In genomic region chr11:68398891-68399547, GRCm38 (mm10) we compare ENCODE assay signal across 9 mouse cellular contexts. TPM values are rescaled to one million over a fixed set of nuclear protein-coding genes. Genes with fewer than 3 reads are reported as not detected.
DNase-seq lines count a peak whose midpoint lies in the region; ATAC-seq and TF ChIP-seq lines count a peak whose summit lies in the region.
"Had no signal": no experiment of that assay in that cellular context is flagged by ENCODE, and none has a peak within 500 bp of the region (broad histone marks: within the 10 kb centered on the region; RNA-seq: fewer than 3 reads in every experiment).

No protein-coding gene starts in this region.

- TF ChIP-seq EP300 in heart, postnatal 0 days (IDR thresholded peaks at IDR 0.05; ENCODE audit: low read depth), result no peak
- no peak for TF ChIP-seq EP300 in liver, postnatal 0 days (IDR thresholded peaks at IDR 0.05; ENCODE audit: low read depth)

- peak; percentile 4; the same call in 1 of the 2 replicates for ATAC-seq in heart, postnatal 0 days (ENCODE audit: insufficient read depth, low read depth)
- no peak for ATAC-seq in liver, postnatal 0 days

- peaks cover 33% of the 10 kb centered on the region for H3K36me3 ChIP-seq in E14TG2a.4 (ENCODE audit: insufficient read depth, low read length)
- H3K36me3 ChIP-seq in heart, postnatal 0 days (replicated peaks; ENCODE audit: control insufficient read depth, insufficient read depth, low read length), result no peaks in the 10 kb centered on the region
- H3K36me3 ChIP-seq in liver, postnatal 0 days (replicated peaks; ENCODE audit: insufficient read depth, low read length), result no peaks in the 10 kb centered on the region

- H3K4me1 ChIP-seq in E14TG2a.4 (replicated peaks; ENCODE audit: low read depth, low read length), result peaks cover 85% of the 10 kb centered on the region
- H3K4me1 ChIP-seq in heart, postnatal 0 days (ENCODE audit: control insufficient read depth, insufficient read depth), result peaks cover 4% of the 10 kb centered on the region; the same call in 1 of the 2 replicates
- peaks cover 6% of the 10 kb centered on the region for H3K4me1 ChIP-seq in liver, postnatal 0 days (ENCODE audit: insufficient read depth)

- no peaks in the 10 kb centered on the region; the same call in 1 of the 2 replicates for H3K9me3 ChIP-seq in E14TG2a.4 (ENCODE audit: low read length)
- no peaks in the 10 kb centered on the region for H3K9me3 ChIP-seq in heart, postnatal 0 days (replicated peaks; ENCODE audit: control insufficient read depth, low read length)
- no peaks in the 10 kb centered on the region for H3K9me3 ChIP-seq in liver, postnatal 0 days (ENCODE audit: low read length)

- peaks cover 78% of the 10 kb centered on the region for H3K27me3 ChIP-seq in E14TG2a.4 (ENCODE audit: insufficient read depth, low read length)
- H3K27me3 ChIP-seq in heart, postnatal 0 days (ENCODE audit: control insufficient read depth, insufficient read depth, low read length), result peaks cover 27% of the 10 kb centered on the region
- H3K27me3 ChIP-seq in liver, postnatal 0 days (ENCODE audit: insufficient read depth, low read length), result peaks cover 87% of the 10 kb centered on the region

- TF ChIP-seq CTCF in gastrocnemius, adult 2 months (IDR thresholded peaks at IDR 0.05), result no peak
- no peak for TF ChIP-seq CTCF in E14TG2a.4 (conservative IDR thresholded peaks at IDR 0.05; ENCODE audit: low read length)
- no peak for TF ChIP-seq CTCF in heart, postnatal 0 days (IDR thresholded peaks at IDR 0.05; ENCODE audit: low read depth)
- no peak for TF ChIP-seq CTCF in liver, postnatal 0 days (IDR thresholded peaks at IDR 0.05; ENCODE audit: low read depth)

- intact Hi-C loops in gastrocnemius, adult 2 months (cut with DNase I), result no loop called here

- 0 out of 2 replicates have a peak overlapping the region, but pooled peaks have one; percentile 24 for H3K27ac ChIP-seq in gastrocnemius, adult 2 months
- peak overlapping the region; percentile 74 for H3K27ac ChIP-seq in heart, postnatal 0 days (ENCODE audit: low read depth)
- H3K27ac ChIP-seq in liver, postnatal 0 days (ENCODE audit: low read depth), result no peak overlapping the region

- H3K9ac ChIP-seq in heart, postnatal 0 days (replicated peaks; ENCODE audit: low read depth, low read length), result peak overlapping the region; percentile 68; the same call in 1 of the 2 replicates
- H3K9ac ChIP-seq in liver, postnatal 0 days (replicated peaks), result no peak overlapping the region

- peak overlapping the region; percentile 88 for H3K4me2 ChIP-seq in heart, postnatal 0 days (ENCODE audit: low read depth, low read length)
- peak overlapping the region; percentile 59 for H3K4me2 ChIP-seq in liver, postnatal 0 days (ENCODE audit: low read depth, low read length)

- peak overlapping the region; percentile 76 for H3K4me3 ChIP-seq in gastrocnemius, adult 2 months
- H3K4me3 ChIP-seq in E14TG2a.4 (replicated peaks; ENCODE audit: low read length), result peak overlapping the region; percentile 83
- H3K4me3 ChIP-seq in heart, postnatal 0 days (ENCODE audit: low read depth, low read length), result peak overlapping the region; percentile 61
- peak overlapping the region; percentile 37; the same call in 1 of the 2 replicates for H3K4me3 ChIP-seq in liver, postnatal 0 days (ENCODE audit: low read depth, low read length)

- 21% methylated on average over 24 of the region's 24 CpGs for WGBS in heart, postnatal 0 days
- WGBS in liver, postnatal 0 days (ENCODE audit: insufficient replicate concordance), result 9% methylated on average over 24 of the region's 24 CpGs

- DNase-seq in gastrocnemius, adult 2 months, result no peak
- DNase-seq in gastrocnemius, adult 8-10 months (ENCODE audit: low spot score in 2 of 2), result no peak
- DNase-seq in heart, postnatal 0 days (ENCODE audit: low spot score), result no peak
- DNase-seq in liver, postnatal 0 days, result no peak
- no peak for DNase-seq in layer of hippocampus, adult 9-10 months (ENCODE audit: low spot score)
- no peak for DNase-seq in urinary bladder, postnatal 25 days (ENCODE audit: low spot score)
- DNase-seq in yolk sac, embryonic 10.5 days (ENCODE audit: low spot score), result no peak
- DNase-seq: thymus, postnatal 36 days had no signal

RNA-seq across cellular contexts. Expression of gene Ntn1, which starts 1.6 kb away (rescaled TPM):
- total RNA-seq in gastrocnemius, adult 2 months (2021), result 1 to 10 TPM; 4.7 to 8.0 TPM
- total RNA-seq in gastrocnemius, adult 8-10 months (2022), result 1 to 10 TPM; 2.7 to 6.6 (median 4.9) TPM
- total RNA-seq in heart, postnatal 0 days (2014; rRNA removed; ENCODE audit: low replicate concordance), result 117 and 136 TPM in 2 replicates
- polyA plus RNA-seq in heart, postnatal 0 days (2015; fragmentation: Nextera tagmentation; extraction: Ambion mirVana), result 21.3 and 24.8 TPM in 2 replicates
- 0.76 and 0.95 TPM in 2 replicates for polyA plus RNA-seq in liver, postnatal 0 days (2015; fragmentation: Nextera tagmentation; extraction: Ambion mirVana)

RNA-seq across cellular contexts. Expression of gene Pik3r5, which starts 32.9 kb away (rescaled TPM):
- total RNA-seq in gastrocnemius, adult 2 months (2021), result under 1 TPM; 0.43 to 0.56 TPM
- total RNA-seq in gastrocnemius, adult 8-10 months (2022), result under 1 TPM; 0.22 to 0.56 (median 0.43) TPM
- total RNA-seq in heart, postnatal 0 days (2014; rRNA removed; ENCODE audit: low replicate concordance), result 1.5 and 2.0 TPM in 2 replicates
- polyA plus RNA-seq in heart, postnatal 0 days (2015; fragmentation: Nextera tagmentation; extraction: Ambion mirVana), result 0.82 and 0.84 TPM in 2 replicates
- polyA plus RNA-seq in liver, postnatal 0 days (2015; fragmentation: Nextera tagmentation; extraction: Ambion mirVana), result 0.82 and 0.86 TPM in 2 replicates

Comparison
In these comparisons a context has a peak if more than half of its experiments do, and no peak if none do; other contexts are left out.
1. RNA of gene Ntn1, which starts 1.6 kb away (total RNA-seq): 117 to 136 TPM in heart, postnatal 0 days; 4.7 to 8.0 TPM in gastrocnemius, adult 2 months and 2.7 to 6.6 TPM in gastrocnemius, adult 8-10 months; every median in the first group is over 10 times any median in the second.
2. Peak in every context shown above with its lines, with median percentiles within 50 percentile points of each other: H3K4me3 ChIP-seq.